Mouse (Mus musculus) neural tube, embryonic 11.5 days (tissue): ENCODE data around the gene Prkab2. TPM values are rescaled to one million over a fixed set of nuclear protein-coding genes. Genes with fewer than 3 reads are reported as not detected.

ENCODE experiments used
- ATAC-seq: fragments of 200-750 bp; cut with Nextera tagmentation; 2 replicates; pipeline ENCODE4 v1.8.0; 2017; ENCODE audit warnings: moderate number of reproducible peaks, mild to moderate bottlenecking, moderate TSS enrichment, moderate library complexity; ENCODE audit not compliant: insufficient read depth, low FRiP score, low TSS enrichment
- DNase-seq: peaks from one replicate; pipeline ENCODE4 v3.0.0-alpha.2; 2015; ENCODE audit warnings: low spot score
- H3K27ac ChIP-seq: fragments of 300-500 bp; sonication (generic); 2 replicates; pipeline ENCODE4 v1.5.1; 2014; ENCODE audit warnings: low read depth, mild to moderate bottlenecking, low read length
- H3K27me3 ChIP-seq: fragments of 300-500 bp; sonication (generic); 2 replicates; pipeline ENCODE4 v1.6.1; 2014; ENCODE audit warnings: mild to moderate bottlenecking, low read length, mixed read lengths; ENCODE audit not compliant: control insufficient read depth, insufficient read depth
- H3K36me3 ChIP-seq: fragments of 300-500 bp; sonication (generic); 2 replicates; pipeline ENCODE4 v1.6.1; 2014; ENCODE audit warnings: mild to moderate bottlenecking, low read length, moderate library complexity, mixed read lengths; ENCODE audit not compliant: control insufficient read depth, insufficient read depth
- H3K4me1 ChIP-seq: fragments of 300-500 bp; sonication (generic); 2 replicates; pipeline ENCODE4 v1.6.1; 2014; ENCODE audit warnings: low read length, mixed read lengths; ENCODE audit not compliant: control insufficient read depth, insufficient read depth
- H3K4me2 ChIP-seq: fragments of 300-500 bp; sonication (generic); 2 replicates; pipeline ENCODE4 v1.6.1; 2014; ENCODE audit warnings: low read depth, mild to moderate bottlenecking, moderate library complexity
- H3K4me3 ChIP-seq: fragments of 300-500 bp; sonication (generic); 2 replicates; pipeline ENCODE4 v1.5.1; 2014; ENCODE audit warnings: low read depth, low read length
- H3K9ac ChIP-seq: fragments of 300-500 bp; sonication (generic); 2 replicates; pipeline ENCODE4 v1.6.1; 2014; ENCODE audit warnings: mild to moderate bottlenecking, low read length
- H3K9me3 ChIP-seq: fragments of 300-500 bp; sonication (generic); 2 replicates; pipeline ENCODE4 v1.6.1; 2016; ENCODE audit warnings: low read length; ENCODE audit not compliant: control insufficient read depth
- WGBS: fragments of 180-500 bp; shearing (Covaris S2); extraction: QIAGEN DNeasy Blood & Tissue Kit; methylation state at CpG from one replicate; pipeline ENCODE4 v1.1.7; 2014; 5-methylcytosine and 5-hydroxymethylcytosine counted together
- polyA plus RNA-seq: library from polyadenylated mRNA; unstranded; fragments of >200 nt; fragmentation: Nextera tagmentation; extraction: Ambion mirVana; gene quantifications from 2 replicates; pipeline ENCODE4 v1.2.1, GENCODE M21; 2014

Gene Prkab2
- polyA plus RNA-seq, 1 experiment from 2014 or later, result 7.2 TPM

GRCm38 (mm10) chr3:97659746-97660145 lies 1.8 kb downstream of the Prkab2 start:
- Histone ChIP-seq H3K36me3 (no peaks in the 10 kb centered on the region), H3K9ac (no peak overlapping the region), H3K27ac (no peak overlapping the region), H3K4me2 (no peak overlapping the region), H3K27me3 (no peaks in the 10 kb centered on the region), H3K9me3 (no peaks in the 10 kb centered on the region), H3K4me1 (peaks cover 10% of the 10 kb centered on the region), H3K4me3 (no peak overlapping the region)
- DNase-seq (no peak), ATAC-seq (no peak)
- WGBS, result 79% methylated on average over 7 of the region's 7 CpGs

GRCm38 (mm10) chr3:97661206-97661605 lies 3.2 kb downstream of the Prkab2 start:
- 83% methylated on average over 8 of the region's 8 CpGs for WGBS
- Histone ChIP-seq H3K27ac (no peak overlapping the region), H3K4me2 (no peak overlapping the region), H3K9ac (no peak overlapping the region), H3K4me3 (no peak overlapping the region), H3K36me3 (no peaks in the 10 kb centered on the region), H3K27me3 (no peaks in the 10 kb centered on the region), H3K9me3 (no peaks in the 10 kb centered on the region), H3K4me1 (peaks cover 10% of the 10 kb centered on the region)
- no peak for ATAC-seq
- no peak for DNase-seq

GRCm38 (mm10) chr3:97665525-97665924 lies 7.5 kb downstream of the Prkab2 start:
- WGBS, result 92% methylated on average over 9 of the region's 9 CpGs
- H3K36me3 ChIP-seq, result no peaks in the 10 kb centered on the region
- ATAC-seq (no peak), DNase-seq (no peak)
- H3K27me3 ChIP-seq, result no peaks in the 10 kb centered on the region
- H3K4me1 ChIP-seq, result no peaks in the 10 kb centered on the region
- no peak overlapping the region for H3K27ac ChIP-seq
- no peak overlapping the region for H3K4me3 ChIP-seq
- no peak overlapping the region for H3K4me2 ChIP-seq
- no peaks in the 10 kb centered on the region for H3K9me3 ChIP-seq
- H3K9ac ChIP-seq, result no peak overlapping the region

- Histone ChIP-seq H3K27me3 (no peaks in the 10 kb centered on the region), H3K4me3 (no peak overlapping the region), H3K9ac (no peak overlapping the region), H3K27ac (no peak overlapping the region), H3K4me2 (no peak overlapping the region), H3K4me1 (no peaks in the 10 kb centered on the region), H3K9me3 (no peaks in the 10 kb centered on the region), H3K36me3 (no peaks in the 10 kb centered on the region)
- DNase-seq (no peak), ATAC-seq (no peak)
- WGBS, result 84% methylated on average over 8 of the region's 8 CpGs
Observed at GRCm38 (mm10) chr3:97666154-97666553, 8.2 kb downstream of the Prkab2 start.

- DNase-seq (no peak), ATAC-seq (no peak)
- H3K36me3 ChIP-seq, result no peaks in the 10 kb centered on the region
- H3K4me1 ChIP-seq, result no peaks in the 10 kb centered on the region
- H3K4me3 ChIP-seq, result no peak overlapping the region
- no peaks in the 10 kb centered on the region for H3K27me3 ChIP-seq
- no peaks in the 10 kb centered on the region for H3K9me3 ChIP-seq
- WGBS, result 91% methylated on average over 14 of the region's 14 CpGs
- no peak overlapping the region for H3K27ac ChIP-seq
- no peak overlapping the region for H3K4me2 ChIP-seq
- H3K9ac ChIP-seq, result no peak overlapping the region
Observed at GRCm38 (mm10) chr3:97667093-97667675, 9.2 kb downstream of the Prkab2 start.

- no peak within 1 kb of the TSS for H3K4me3 ChIP-seq
- 94% methylated on average over 7 of the region's 7 CpGs for WGBS
- no peaks in the 10 kb centered on the region for H3K4me1 ChIP-seq
- ATAC-seq (no peak), DNase-seq (no peak)
- H3K27ac ChIP-seq, result no peak within 1 kb of the TSS
- no peaks in the 10 kb centered on the region for H3K9me3 ChIP-seq
- no peak within 1 kb of the TSS for H3K4me2 ChIP-seq
- no peak within 1 kb of the TSS for H3K9ac ChIP-seq
- H3K36me3 ChIP-seq, result no peaks in the 10 kb centered on the region
- no peaks in the 10 kb centered on the region for H3K27me3 ChIP-seq
Observed at GRCm38 (mm10) chr3:97674644-97675110, 16.7 kb downstream of the Prkab2 start, which contains the start of gene Gm17651. TSS of gene Gm17651 (minus strand) at chr3:97674694.

- 92% methylated on average over 3 of the region's 3 CpGs for WGBS
Observed at GRCm38 (mm10) chr3:97676126-97676525, 18.1 kb downstream of the Prkab2 start.

GRCm38 (mm10) chr3:97678416-97678815 lies 20.4 kb downstream of the Prkab2 start:
- Histone ChIP-seq H3K4me1 (0 out of 2 replicates have a peak, but pooled peaks cover 5% of the 10 kb centered on the region), H3K27me3 (0 out of 2 replicates have a peak, but pooled peaks cover 3% of the 10 kb centered on the region), H3K9me3 (no peaks in the 10 kb centered on the region), H3K4me3 (no peak overlapping the region), H3K36me3 (no peaks in the 10 kb centered on the region), H3K4me2 (no peak overlapping the region), H3K9ac (no peak overlapping the region), H3K27ac (no peak overlapping the region)
- DNase-seq, result no peak
- no peak for ATAC-seq
- 90% methylated on average over 3 of the region's 3 CpGs for WGBS

More at GRCm38 (mm10) chr3:97676126-97676525, 18.1 kb downstream of the Prkab2 start:
- H3K27me3 ChIP-seq, result no peaks in the 10 kb centered on the region
- no peak overlapping the region for H3K4me2 ChIP-seq
- H3K4me3 ChIP-seq, result no peak overlapping the region
- no peak overlapping the region for H3K27ac ChIP-seq
- ATAC-seq (no peak), DNase-seq (no peak)
- H3K9ac ChIP-seq, result no peak overlapping the region
- H3K4me1 ChIP-seq, result no peaks in the 10 kb centered on the region
- no peaks in the 10 kb centered on the region for H3K9me3 ChIP-seq
- no peaks in the 10 kb centered on the region for H3K36me3 ChIP-seq

GRCm38 (mm10) chr3:97680631-97681320 lies 22.8 kb downstream of the Prkab2 start:
- DNase-seq (peak; percentile 82), ATAC-seq (peak; percentile 80)
- H3K27ac ChIP-seq, result no peak overlapping the region
- 2% methylated on average over 28 of the region's 28 CpGs for WGBS
- H3K36me3 ChIP-seq, result no peaks in the 10 kb centered on the region
- H3K4me2 ChIP-seq, result peak overlapping the region; percentile 50
- no peaks in the 10 kb centered on the region for H3K9me3 ChIP-seq
- H3K9ac ChIP-seq, result peak overlapping the region; percentile 2; the same call in 1 of the 2 replicates
- 0 out of 2 replicates have a peak, but pooled peaks cover 5% of the 10 kb centered on the region for H3K4me1 ChIP-seq
- H3K27me3 ChIP-seq, result 0 out of 2 replicates have a peak, but pooled peaks cover 7% of the 10 kb centered on the region
- H3K4me3 ChIP-seq, result peak overlapping the region; percentile 25
